Mouse (Mus musculus): ENCODE results near the gene Kri1.

GRCm38 (mm10) chr9:21235341-21235740 lies 52.4 kb downstream of the Kri1 start:
- TF ChIP-seq CTCF (IDR thresholded peaks at IDR 0.05 in 2 of 3, conservative IDR thresholded peaks at IDR 0.05 in 1 of 3; ENCODE audit: control insufficient read depth in 1 of 3, insufficient read depth in 1 of 3, low read depth in 2 of 3, low read length in 3 of 3, poor library complexity in 1 of 3, severe bottlenecking in 1 of 3) (no peak), USF1 (IDR thresholded peaks at IDR 0.05; ENCODE audit: low read depth, low read length) (no peak), POLR2A (IDR thresholded peaks at IDR 0.05; ENCODE audit: control insufficient read depth in 1 of 2, insufficient read depth in 1 of 2, low read depth in 1 of 2, low read length in 2 of 2, poor library complexity in 1 of 2) (no peak; a peak in 1 of 4 replicates), USF2 (IDR thresholded peaks at IDR 0.05; ENCODE audit: borderline replicate concordance in 1 of 2, insufficient read depth in 1 of 2, low read depth in 1 of 2, low read length in 2 of 2) (no peak), ZMIZ1 (IDR thresholded peaks at IDR 0.05; ENCODE audit: low read depth, low read length) (no peak), SIN3A (IDR thresholded peaks at IDR 0.05; ENCODE audit: low read length) (no peak), ZNF384 (IDR thresholded peaks at IDR 0.05; ENCODE audit: low read depth, low read length) (no peak), EP300 (IDR thresholded peaks at IDR 0.05; ENCODE audit: low read depth in 1 of 2, low read length in 2 of 2) (no peak), MAFK (IDR thresholded peaks at IDR 0.05; ENCODE audit: borderline replicate concordance, low read depth, low read length) (no peak), MEF2A (IDR thresholded peaks at IDR 0.05; ENCODE audit: extremely low read depth, insufficient replicate concordance, low read depth, low read length, poor library complexity, severe bottlenecking) (no peak), ZC3H11A (IDR thresholded peaks at IDR 0.05; ENCODE audit: low read depth, low read length) (no peak), MAX (IDR thresholded peaks at IDR 0.05; ENCODE audit: low read length) (no peak), ELF1 (IDR thresholded peaks at IDR 0.05; ENCODE audit: low read depth, low read length) (no peak)

Data from MEL (cell line).